Mouse (Mus musculus) hindbrain, embryonic 16.5 days (tissue): Measurements from ENCODE around the gene Fcor. TPM values are rescaled to one million over a fixed set of nuclear protein-coding genes. Genes with fewer than 3 reads are reported as not detected.

Source experiments
- ATAC-seq: fragments of 200-750 bp; cut with Nextera tagmentation; 2 replicates; pipeline ENCODE4 v1.8.0; 2017; ENCODE audit warnings: moderate TSS enrichment, moderate library complexity
- H3K27ac ChIP-seq: fragments of 300-500 bp; sonication (generic); 2 replicates; pipeline ENCODE4 v1.5.1; 2014; ENCODE audit warnings: low read depth, mild to moderate bottlenecking, control low read depth, low read length, moderate library complexity
- H3K27me3 ChIP-seq: fragments of 300-500 bp; sonication (generic); replicated peaks from 2 replicates; pipeline ENCODE4 v1.6.1; 2014; ENCODE audit warnings: low read length; ENCODE audit not compliant: control insufficient read depth, insufficient read depth
- H3K36me3 ChIP-seq: fragments of 300-500 bp; sonication (generic); 2 replicates; pipeline ENCODE4 v1.6.1; 2014; ENCODE audit warnings: mild to moderate bottlenecking, low read length, moderate library complexity, mixed read lengths; ENCODE audit not compliant: control insufficient read depth, insufficient read depth
- H3K4me1 ChIP-seq: fragments of 300-500 bp; sonication (generic); 2 replicates; pipeline ENCODE4 v1.6.1; 2014; ENCODE audit warnings: low read depth, low read length; ENCODE audit not compliant: control insufficient read depth, insufficient read depth
- H3K4me2 ChIP-seq: fragments of 300-500 bp; sonication (generic); 2 replicates; pipeline ENCODE4 v1.6.1; 2014; ENCODE audit warnings: mild to moderate bottlenecking, low read length, control low read depth, moderate library complexity
- H3K4me3 ChIP-seq: fragments of 300-500 bp; sonication (generic); 2 replicates; pipeline ENCODE4 v1.5.1; 2014; ENCODE audit warnings: mild to moderate bottlenecking, low read length, control low read depth, moderate library complexity
- H3K9ac ChIP-seq: fragments of 300-500 bp; sonication (generic); 2 replicates; pipeline ENCODE4 v1.6.1; 2014; ENCODE audit warnings: low read depth, mild to moderate bottlenecking, control low read depth, low read length, moderate library complexity
- H3K9me3 ChIP-seq: fragments of 300-500 bp; sonication (generic); 2 replicates; pipeline ENCODE4 v1.6.1; 2014; ENCODE audit warnings: mild to moderate bottlenecking, low read length, moderate library complexity; ENCODE audit not compliant: control insufficient read depth
- WGBS: fragments of 180-500 bp; shearing (Covaris S2); extraction: QIAGEN DNeasy Blood & Tissue Kit; methylation state at CpG from one replicate; pipeline ENCODE4 v1.1.7; 2014; 5-methylcytosine and 5-hydroxymethylcytosine counted together
- polyA plus RNA-seq: library from polyadenylated mRNA; unstranded; fragments of >200 nt; fragmentation: Nextera tagmentation; extraction: Ambion mirVana; gene quantifications from 2 replicates; pipeline ENCODE4 v1.2.1, GENCODE M21; 2015

Fcor gene
- polyA plus RNA-seq, 1 experiment from 2014 or later: 21.7 TPM

GRCm38 (mm10) chr8:3701491-3701890 lies 29.3 kb upstream of the Fcor start:
- Histone ChIP-seq H3K9ac (no peak overlapping the region), H3K36me3 (no peaks in the 10 kb centered on the region), H3K4me2 (no peak overlapping the region), H3K27me3 (no peaks in the 10 kb centered on the region), H3K27ac (no peak overlapping the region), H3K4me3 (no peak overlapping the region), H3K9me3 (no peaks in the 10 kb centered on the region), H3K4me1 (no peaks in the 10 kb centered on the region)
- no peak for ATAC-seq
- 88% methylated on average over 1 of the region's 1 CpGs for WGBS

- H3K27ac ChIP-seq: no peak within 1 kb of the TSS
- WGBS: 94% methylated on average over 3 of the region's 3 CpGs
- H3K4me1 ChIP-seq: no peaks in the 10 kb centered on the region
- no peaks in the 10 kb centered on the region for H3K36me3 ChIP-seq
- H3K4me2 ChIP-seq: no peak within 1 kb of the TSS
- H3K9ac ChIP-seq: no peak within 1 kb of the TSS
- no peak within 1 kb of the TSS for H3K4me3 ChIP-seq
- no peaks in the 10 kb centered on the region for H3K27me3 ChIP-seq
- ATAC-seq: no peak
- H3K9me3 ChIP-seq: no peaks in the 10 kb centered on the region
Measured at GRCm38 (mm10) chr8:3694121-3694520, 22.0 kb upstream of the Fcor start, which contains the start of gene Fcer2a. Gene Fcer2a (minus strand): TSS chr8:3694175.

- no peaks in the 10 kb centered on the region for H3K9me3 ChIP-seq
- no peaks in the 10 kb centered on the region for H3K36me3 ChIP-seq
- 86% methylated on average over 3 of the region's 3 CpGs for WGBS
- H3K4me1 ChIP-seq: no peaks in the 10 kb centered on the region
- no peak for ATAC-seq
- no peak overlapping the region for H3K27ac ChIP-seq
- H3K9ac ChIP-seq: no peak overlapping the region
- H3K27me3 ChIP-seq: no peaks in the 10 kb centered on the region
- no peak overlapping the region for H3K4me2 ChIP-seq
- no peak overlapping the region for H3K4me3 ChIP-seq
Measured at GRCm38 (mm10) chr8:3690774-3691173, 18.6 kb upstream of the Fcor start.

GRCm38 (mm10) chr8:3687537-3687936 lies 15.4 kb upstream of the Fcor start:
- Histone ChIP-seq H3K9me3 (no peaks in the 10 kb centered on the region), H3K27me3 (no peaks in the 10 kb centered on the region), H3K4me1 (no peaks in the 10 kb centered on the region), H3K9ac (no peak overlapping the region), H3K4me2 (no peak overlapping the region), H3K4me3 (no peak overlapping the region), H3K27ac (no peak overlapping the region), H3K36me3 (no peaks in the 10 kb centered on the region)
- ATAC-seq: no peak
- WGBS: 78% methylated on average over 6 of the region's 6 CpGs

GRCm38 (mm10) chr8:3685422-3685821 lies 13.3 kb upstream of the Fcor start:
- peaks cover 5% of the 10 kb centered on the region; the same call in 1 of the 2 replicates for H3K36me3 ChIP-seq
- no peaks in the 10 kb centered on the region for H3K9me3 ChIP-seq
- ATAC-seq: no peak
- H3K27ac ChIP-seq: no peak overlapping the region
- 66% methylated on average over 5 of the region's 5 CpGs for WGBS
- H3K4me3 ChIP-seq: no peak overlapping the region
- no peaks in the 10 kb centered on the region for H3K4me1 ChIP-seq
- H3K27me3 ChIP-seq: no peaks in the 10 kb centered on the region
- H3K4me2 ChIP-seq: no peak overlapping the region
- H3K9ac ChIP-seq: no peak overlapping the region

- Histone ChIP-seq H3K4me3 (no peak overlapping the region), H3K36me3 (peaks cover 14% of the 10 kb centered on the region), H3K9ac (no peak overlapping the region), H3K27me3 (no peaks in the 10 kb centered on the region), H3K9me3 (no peaks in the 10 kb centered on the region), H3K27ac (no peak overlapping the region), H3K4me1 (no peaks in the 10 kb centered on the region), H3K4me2 (no peak overlapping the region)
- ATAC-seq: 0 out of 2 replicates have a peak, but pooled peaks have one; percentile 15
Measured at GRCm38 (mm10) chr8:3684530-3684929, 12.4 kb upstream of the Fcor start.

DNA sequence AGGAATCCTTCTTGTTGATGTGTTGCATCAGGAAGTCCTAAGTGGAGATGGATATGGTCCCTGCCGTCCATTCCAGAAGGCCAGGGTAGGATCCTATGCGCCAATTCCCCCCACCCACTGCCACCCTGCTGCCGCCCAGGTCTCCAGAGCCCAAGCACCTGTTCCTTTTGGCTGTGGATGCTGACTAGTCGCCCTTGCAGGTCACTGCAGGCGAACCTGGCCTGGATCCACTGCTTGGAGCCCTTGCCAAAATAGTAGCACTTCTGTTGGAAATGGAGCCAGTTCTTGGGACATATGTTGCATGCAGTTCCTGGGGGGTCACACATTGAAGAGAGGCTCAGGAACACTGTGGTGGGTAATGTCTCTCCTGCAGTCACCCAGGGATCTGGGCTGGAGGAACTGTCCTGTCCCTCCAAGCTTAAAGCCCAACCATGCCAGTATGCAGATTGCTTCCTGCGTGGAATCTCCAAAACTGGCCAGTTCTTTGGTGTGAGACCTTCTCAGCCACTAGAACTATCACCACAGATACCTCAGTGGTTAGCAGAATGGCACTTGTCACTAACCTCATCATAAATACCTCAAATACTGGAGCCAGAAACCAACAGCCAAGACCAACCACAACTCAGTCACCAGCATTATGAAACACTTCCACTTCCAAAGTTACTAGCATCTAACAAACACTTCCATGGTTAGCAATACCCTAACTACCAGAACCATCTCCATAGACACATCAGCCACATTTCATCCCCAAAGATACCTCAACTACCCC lies 11.4 kb upstream of the Fcor start:
- Histone ChIP-seq H3K36me3 (peaks cover 23% of the 10 kb centered on the region), H3K9ac (no peak overlapping the region), H3K9me3 (no peaks in the 10 kb centered on the region), H3K4me2 (no peak overlapping the region), H3K27me3 (no peaks in the 10 kb centered on the region), H3K4me1 (no peaks in the 10 kb centered on the region), H3K4me3 (no peak overlapping the region), H3K27ac (no peak overlapping the region)
- 71% methylated on average over 6 of the region's 6 CpGs for WGBS
- ATAC-seq: no peak

DNA sequence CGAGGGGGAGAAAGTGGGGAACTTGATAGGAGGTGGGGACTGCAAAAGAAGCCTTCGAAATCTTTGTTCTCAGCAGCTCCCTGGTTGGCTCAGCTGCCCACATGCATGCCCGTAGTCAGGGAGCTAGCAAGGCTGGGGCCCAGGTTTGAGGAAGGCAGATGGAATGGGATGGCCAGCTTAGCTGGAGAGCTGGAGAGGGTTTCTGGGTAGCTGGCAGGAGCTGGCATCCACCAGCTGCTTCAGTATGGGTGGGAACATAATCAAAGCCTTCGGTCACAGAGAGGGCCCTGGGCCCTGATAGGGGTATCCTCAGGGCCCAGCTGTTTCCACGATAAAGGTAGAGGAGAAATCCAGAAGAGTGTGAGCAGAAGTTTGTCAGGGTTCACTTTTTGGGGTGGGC lies 10.3 kb upstream of the Fcor start:
- ATAC-seq: no peak
- Histone ChIP-seq H3K4me2 (no peak overlapping the region), H3K4me1 (peaks cover 9% of the 10 kb centered on the region), H3K36me3 (peaks cover 23% of the 10 kb centered on the region), H3K9me3 (no peaks in the 10 kb centered on the region), H3K4me3 (no peak overlapping the region), H3K9ac (no peak overlapping the region), H3K27ac (no peak overlapping the region), H3K27me3 (no peaks in the 10 kb centered on the region)
- WGBS: 81% methylated on average over 5 of the region's 5 CpGs

DNA sequence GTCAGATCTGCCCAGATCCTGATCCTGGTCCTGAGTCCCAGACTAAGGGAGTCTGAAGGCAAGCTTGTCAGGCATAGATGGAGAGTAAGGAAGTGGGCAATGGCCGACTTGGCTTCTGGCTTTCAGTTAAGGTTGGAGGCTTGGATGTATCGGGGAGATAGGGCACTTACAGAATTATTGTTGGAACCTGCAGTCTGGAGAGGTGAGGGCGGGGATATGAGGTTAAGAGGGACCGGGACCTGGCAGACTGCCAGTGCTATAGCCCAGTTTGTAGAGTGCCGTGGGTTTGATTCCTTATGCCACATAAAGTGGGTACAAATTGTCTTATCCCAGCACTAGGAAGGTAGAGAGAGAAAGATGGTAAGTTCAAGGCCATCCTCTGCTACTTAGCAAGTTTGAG lies 7.5 kb upstream of the Fcor start:
- H3K9ac ChIP-seq: no peak overlapping the region
- 96% methylated on average over 5 of the region's 5 CpGs for WGBS
- no peaks in the 10 kb centered on the region for H3K9me3 ChIP-seq
- no peak for ATAC-seq
- H3K4me2 ChIP-seq: no peak overlapping the region
- H3K4me3 ChIP-seq: no peak overlapping the region
- H3K4me1 ChIP-seq: peaks cover 15% of the 10 kb centered on the region
- H3K27ac ChIP-seq: no peak overlapping the region
- peaks cover 23% of the 10 kb centered on the region for H3K36me3 ChIP-seq
- H3K27me3 ChIP-seq: no peaks in the 10 kb centered on the region
